Mouse (Mus musculus) T-helper 17 cell (primary cell): Measurements from ENCODE around the gene Ttc24.

Source experiments
- in situ Hi-C, 2 experiments: fragments of 300-600 bp; cut with MboI, MseI; formaldehyde crosslinking; loops; 1 replicate in 1 of 2; 2 replicates in 1 of 2; pipeline ENCODE4 v1.15.1; 2025; ENCODE audit warnings: high pct_unique_total_duplicates in 2 of 2

Gene Ttc24

DNA sequence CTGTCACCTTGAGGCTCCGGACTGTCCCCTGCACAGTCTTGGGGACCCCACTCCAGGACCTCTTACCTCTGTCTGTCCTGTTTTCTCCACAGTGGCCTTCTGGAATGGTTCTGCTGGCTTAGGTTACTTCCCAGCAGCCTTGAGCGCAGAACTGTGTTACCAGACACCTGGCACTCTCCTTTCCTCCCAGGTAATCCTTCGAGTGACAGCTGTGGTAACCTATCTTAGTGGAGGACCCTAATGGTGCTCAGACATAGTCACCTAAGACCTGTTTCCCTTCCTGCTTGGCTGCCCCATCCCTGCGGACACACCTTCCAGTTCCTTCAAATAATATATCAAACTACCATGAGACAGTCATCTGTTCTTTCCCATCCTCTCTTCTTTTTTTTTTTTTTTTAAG lies at the start of gene Ttc24:
Gene Ttc24 (minus strand): TSS at position 101 of the 400 bp plus-strand sequence.
- in situ Hi-C loops, result no loop called here

- in situ Hi-C loops, result loop anchor here in 1 of 2 experiments (5.0 kb wide), 1 partner anchor 35 kb away; no protein-coding TSS in a partner anchor
Observed at GRCm38 (mm10) chr3:88127636-88128035, 49.5 kb upstream of the Ttc24 start.

- in situ Hi-C loops, result loop anchor here in 1 of 2 experiments (5.0 kb wide), 1 partner anchor 34 kb away; no protein-coding TSS in a partner anchor
Observed at GRCm38 (mm10) chr3:88126181-88126580, 48.1 kb upstream of the Ttc24 start.

- in situ Hi-C loops, result loop anchor here in 1 of 2 experiments (5.0 kb wide), 1 partner anchor 33 kb away; no protein-coding TSS in a partner anchor
Observed at GRCm38 (mm10) chr3:88125195-88125594, 47.1 kb upstream of the Ttc24 start.

DNA sequence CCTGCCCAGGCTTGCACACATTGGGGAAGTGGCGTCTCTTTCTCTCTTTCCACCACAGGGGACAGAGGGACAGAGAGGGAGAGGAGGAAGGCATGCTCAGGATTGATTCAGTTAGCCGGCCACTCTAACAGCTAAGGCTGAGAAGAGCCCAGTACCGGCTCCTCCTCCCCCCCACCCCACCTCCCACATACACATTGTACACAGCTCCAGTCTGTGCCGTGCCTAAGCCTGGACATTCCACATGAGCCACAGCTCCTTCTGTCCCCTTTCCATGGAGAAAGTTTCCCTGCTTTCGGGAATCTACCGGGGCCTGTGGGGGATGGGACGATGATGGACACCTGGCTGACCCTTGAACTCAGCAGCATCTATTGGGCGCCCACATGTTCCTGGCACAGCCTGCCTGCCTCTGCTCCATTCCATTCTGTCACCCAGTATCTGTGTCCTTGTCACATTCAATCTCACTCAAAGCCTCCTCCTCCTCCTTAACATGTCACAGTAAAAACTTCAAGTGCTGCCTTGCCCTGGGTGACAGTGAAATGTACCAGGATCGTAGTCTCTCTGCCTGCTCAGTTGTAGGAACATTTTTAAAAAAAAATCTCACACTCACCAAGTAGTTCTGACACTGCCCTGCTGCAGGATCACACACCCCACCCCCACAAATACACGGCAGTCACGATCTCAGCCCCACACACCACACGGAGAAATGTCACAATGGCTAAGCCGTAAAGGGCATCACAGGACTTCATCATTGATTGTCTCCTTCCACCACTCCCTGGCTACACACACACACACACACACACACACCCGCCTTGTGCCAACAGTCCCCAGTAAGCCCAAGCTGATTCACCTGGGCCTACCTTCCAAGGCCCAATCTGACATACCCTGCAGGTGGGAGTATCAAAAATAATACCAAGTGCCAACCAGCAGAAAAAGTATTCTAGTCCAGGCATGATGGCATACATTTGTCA lies 43.3 kb upstream of the Ttc24 start:
- in situ Hi-C loops, result no loop called here

GRCm38 (mm10) chr3:88120117-88120651 lies 42.1 kb upstream of the Ttc24 start:
- in situ Hi-C loops, result no loop called here

DNA sequence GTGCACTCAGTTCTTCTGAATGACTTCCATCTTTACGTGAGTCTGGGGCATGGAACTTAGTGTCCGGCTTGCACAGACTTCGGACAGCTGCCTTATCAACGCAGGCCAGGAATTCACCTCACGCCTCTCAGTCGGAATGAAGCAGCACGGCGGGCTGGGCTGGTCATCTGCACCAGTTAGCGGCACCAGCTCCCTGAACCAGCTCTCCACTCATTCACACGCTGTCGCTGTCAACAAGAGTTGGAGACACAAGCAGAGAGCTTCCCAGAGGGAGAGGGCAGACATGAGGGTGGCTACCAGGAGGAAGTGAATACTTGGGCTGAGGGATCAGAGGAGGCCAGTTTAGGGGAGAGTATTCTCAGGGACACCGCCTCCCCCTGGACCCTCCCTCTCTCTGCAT lies 36.3 kb upstream of the Ttc24 start:
- in situ Hi-C loops, result no loop called here

DNA sequence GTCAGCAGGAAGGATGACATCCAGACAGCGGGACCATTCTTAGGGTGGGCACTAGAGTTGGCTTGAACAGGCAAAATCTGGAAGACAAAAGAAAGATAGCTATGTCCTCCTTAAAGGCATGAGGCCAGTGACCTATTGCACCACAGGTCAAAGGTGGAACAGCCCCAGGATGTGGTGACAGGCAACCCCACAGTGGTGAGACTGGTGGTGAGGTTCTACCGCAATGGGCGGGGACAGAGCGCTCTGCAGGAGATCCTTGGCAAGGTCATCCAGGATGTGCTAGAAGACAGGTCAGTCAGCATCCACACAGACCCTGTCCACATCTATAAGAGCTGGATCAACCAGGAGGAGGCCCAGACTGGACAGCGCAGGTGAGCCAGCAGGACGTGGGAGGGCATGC lies 31.0 kb upstream of the Ttc24 start:
- in situ Hi-C loops, result no loop called here

GRCm38 (mm10) chr3:88106126-88106525 lies 28.0 kb upstream of the Ttc24 start:
- in situ Hi-C loops, result no loop called here

GRCm38 (mm10) chr3:88102611-88103010 lies 24.5 kb upstream of the Ttc24 start:
- in situ Hi-C loops, result no loop called here

- in situ Hi-C loops, result no loop called here
Observed at GRCm38 (mm10) chr3:88102196-88102595, 24.1 kb upstream of the Ttc24 start.

GRCm38 (mm10) chr3:88101736-88102135 lies 23.6 kb upstream of the Ttc24 start:
- in situ Hi-C loops, result no loop called here

DNA sequence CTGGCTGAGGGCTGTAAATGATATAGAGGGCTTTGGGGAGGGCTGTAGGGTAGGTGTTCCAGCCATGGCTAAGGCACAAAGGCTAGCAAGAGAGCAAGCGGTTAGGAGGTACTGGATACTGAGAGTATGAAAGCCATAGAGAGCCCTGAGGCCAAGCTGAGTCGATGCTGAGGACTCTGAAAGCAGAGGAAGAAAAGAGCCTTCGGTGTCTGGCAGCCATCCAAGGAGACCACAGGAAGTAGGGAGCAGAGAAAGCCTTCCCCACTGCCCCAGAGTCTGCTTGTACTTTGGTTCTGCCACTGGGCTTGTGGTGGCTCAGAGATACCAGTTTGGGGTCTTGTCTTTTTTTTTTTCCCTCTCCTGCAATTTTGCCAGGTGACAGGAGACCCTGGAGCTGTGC lies 22.1 kb upstream of the Ttc24 start:
- in situ Hi-C loops, result no loop called here

- in situ Hi-C loops, result no loop called here
Observed at GRCm38 (mm10) chr3:88097666-88098065, 19.6 kb upstream of the Ttc24 start.

DNA sequence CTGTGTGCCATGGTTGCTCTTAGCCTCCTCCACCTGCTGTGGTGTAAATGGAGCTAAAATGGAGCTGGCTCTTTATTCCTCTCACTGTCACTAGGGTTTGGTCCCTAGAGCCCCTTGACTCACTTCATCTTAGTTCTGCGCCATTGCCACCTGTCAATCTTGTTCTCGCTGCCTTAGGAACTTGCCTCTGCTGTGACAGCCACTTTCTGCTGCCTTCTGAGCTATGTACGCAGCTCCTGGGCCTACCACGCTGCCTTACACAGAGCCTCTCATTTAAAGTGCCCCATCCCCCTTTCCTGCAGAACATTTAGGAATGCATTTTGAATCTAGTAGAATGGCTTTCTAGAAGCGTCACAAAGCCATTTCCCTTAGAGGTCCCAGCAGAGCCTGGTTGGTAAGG lies 16.0 kb upstream of the Ttc24 start:
- in situ Hi-C loops, result loop anchor here (5.0 kb wide), 3 partner anchors 33 to 78 kb away; no protein-coding TSS in a partner anchor

DNA sequence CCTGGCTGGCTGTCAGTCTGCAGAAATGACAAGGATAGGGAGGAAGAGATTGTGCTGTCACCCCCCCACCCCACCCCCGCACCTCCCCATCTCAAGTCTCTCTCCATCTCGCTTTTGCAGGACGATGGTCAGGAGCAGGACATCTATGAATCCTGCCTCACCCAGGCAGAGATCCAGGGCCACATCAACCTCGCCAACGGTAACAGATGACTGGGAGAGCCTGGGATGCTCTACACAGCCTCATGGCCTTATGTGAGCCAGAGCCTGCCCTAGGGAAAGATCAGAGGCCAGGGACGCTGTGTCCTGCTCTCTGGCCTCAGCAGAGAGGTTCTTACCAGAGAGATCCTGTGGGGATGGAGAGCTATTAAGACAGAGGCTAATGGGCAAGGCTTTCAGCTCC lies 12.5 kb upstream of the Ttc24 start:
- in situ Hi-C loops, result loop anchor here (5.0 kb wide), 3 partner anchors 37 to 82 kb away; no protein-coding TSS in a partner anchor

GRCm38 (mm10) chr3:88090106-88090505 lies 12.0 kb upstream of the Ttc24 start:
- in situ Hi-C loops, result loop anchor here (5.0 kb wide), 3 partner anchors 37 to 82 kb away; no protein-coding TSS in a partner anchor

DNA sequence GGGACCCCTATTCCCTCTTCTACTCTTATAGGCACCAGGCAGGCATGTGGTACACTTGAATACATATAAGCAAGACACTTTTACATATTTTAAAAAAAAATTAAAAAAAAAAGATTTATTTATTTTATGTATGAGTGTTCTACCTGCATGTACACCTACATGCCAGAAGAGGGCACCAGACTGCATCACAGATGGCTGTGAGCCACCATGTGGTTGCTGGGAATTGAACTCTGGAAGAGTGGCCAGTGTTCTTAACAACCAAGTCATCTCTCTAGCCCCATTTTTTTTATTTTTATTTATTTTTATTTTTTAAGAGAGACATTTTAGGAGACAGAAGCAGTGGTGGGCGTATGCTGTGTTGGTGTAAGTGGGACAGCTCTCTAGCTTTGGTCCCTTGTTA lies 9.6 kb upstream of the Ttc24 start:
- in situ Hi-C loops, result loop anchor here in 1 of 2 experiments (10.0 kb wide), 1 partner anchor 157 kb away; no protein-coding TSS in a partner anchor

GRCm38 (mm10) chr3:88085459-88085858 lies 7.4 kb upstream of the Ttc24 start:
- in situ Hi-C loops, result loop anchor here in 1 of 2 experiments (10.0 kb wide), 1 partner anchor 159 kb away; no protein-coding TSS in a partner anchor

GRCm38 (mm10) chr3:88084001-88084400 lies 5.9 kb upstream of the Ttc24 start:
- in situ Hi-C loops, result loop anchor here in 1 of 2 experiments (10.0 kb wide), 1 partner anchor 161 kb away; no protein-coding TSS in a partner anchor

GRCm38 (mm10) chr3:88082663-88083062 lies 4.6 kb upstream of the Ttc24 start:
- in situ Hi-C loops, result loop anchor here in 1 of 2 experiments (10.0 kb wide), 1 partner anchor 162 kb away; no protein-coding TSS in a partner anchor

DNA sequence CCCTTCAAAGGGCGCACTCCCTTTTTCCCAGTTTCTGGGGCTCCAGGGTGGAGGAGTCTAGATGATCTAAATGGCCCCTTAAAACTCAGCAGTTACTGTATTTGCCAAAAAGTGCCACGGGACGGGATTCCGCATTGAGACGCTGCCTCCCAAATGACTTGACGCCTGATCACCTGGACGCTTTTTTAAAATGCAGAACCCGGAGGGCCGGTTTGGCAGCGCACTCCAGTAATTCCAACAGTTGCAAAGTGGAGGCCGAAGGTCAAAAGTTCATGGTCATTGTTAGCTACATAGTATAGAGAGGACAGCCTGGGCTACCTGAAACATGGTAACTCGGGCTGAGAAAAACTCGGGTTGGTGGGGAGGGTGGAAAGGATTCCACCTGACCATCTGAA lies 4.1 kb upstream of the Ttc24 start:
- in situ Hi-C loops, result loop anchor here in 1 of 2 experiments (10.0 kb wide), 1 partner anchor 163 kb away; no protein-coding TSS in a partner anchor
